Mouse (Mus musculus): ENCODE data around the gene Rpl14.
"Not testable (repeated sequence)": the region's sequence is repeated elsewhere in the genome, so short reads cannot be mapped to it uniquely, and the experiment has no call there.

Rpl14 gene

GRCm38 (mm10) chr9:120570741-120571592 lies at the start of gene Rpl14:
Gene Rpl14 (plus strand): TSS chr9:120571444.
- in situ Hi-C loops (cut with MboI, MseI) = no loop called here

GRCm38 (mm10) chr9:120527270-120527669 lies 44.0 kb upstream of the Rpl14 start:
- in situ Hi-C loops (cut with MboI, MseI) = no loop called here

GRCm38 (mm10) chr9:120527919-120528318 lies 43.3 kb upstream of the Rpl14 start:
- in situ Hi-C loops (cut with MboI, MseI) = no loop called here

- in situ Hi-C loops (cut with MboI, MseI) = no loop called here
Observed at GRCm38 (mm10) chr9:120528815-120529510, 42.3 kb upstream of the Rpl14 start.

- in situ Hi-C loops (cut with MboI, MseI) = no loop called here
Observed at GRCm38 (mm10) chr9:120530471-120530870, 40.8 kb upstream of the Rpl14 start.

GRCm38 (mm10) chr9:120532062-120532461 lies 39.2 kb upstream of the Rpl14 start:
- in situ Hi-C loops (cut with MboI, MseI) = no loop called here

GRCm38 (mm10) chr9:120532691-120533090 lies 38.6 kb upstream of the Rpl14 start:
- in situ Hi-C loops (cut with MboI, MseI) = no loop called here

GRCm38 (mm10) chr9:120533446-120533950 lies 37.7 kb upstream of the Rpl14 start:
- in situ Hi-C loops (cut with MboI, MseI) = not testable (repeated sequence)

- in situ Hi-C loops (cut with MboI, MseI) = no loop called here
Observed at GRCm38 (mm10) chr9:120539662-120540251, 31.5 kb upstream of the Rpl14 start, which contains the start of gene Entpd3. Gene Entpd3 (plus strand): TSS chr9:120539818.

GRCm38 (mm10) chr9:120541411-120541810 lies 29.8 kb upstream of the Rpl14 start:
- in situ Hi-C loops (cut with MboI, MseI) = no loop called here

- in situ Hi-C loops (cut with MboI, MseI) = no loop called here
Observed at GRCm38 (mm10) chr9:120542241-120542640, 29.0 kb upstream of the Rpl14 start.

GRCm38 (mm10) chr9:120545994-120546393 lies 25.2 kb upstream of the Rpl14 start:
- in situ Hi-C loops (cut with MboI, MseI) = no loop called here

- in situ Hi-C loops (cut with MboI, MseI) = no loop called here
Observed at GRCm38 (mm10) chr9:120546482-120546881, 24.8 kb upstream of the Rpl14 start.

- in situ Hi-C loops (cut with MboI, MseI) = no loop called here
Observed at GRCm38 (mm10) chr9:120547026-120547668, 24.1 kb upstream of the Rpl14 start.

- in situ Hi-C loops (cut with MboI, MseI) = no loop called here
Observed at GRCm38 (mm10) chr9:120550778-120551177, 20.5 kb upstream of the Rpl14 start.

- in situ Hi-C loops (cut with MboI, MseI) = no loop called here
Observed at GRCm38 (mm10) chr9:120563590-120563989, 7.7 kb upstream of the Rpl14 start.

- in situ Hi-C loops (cut with MboI, MseI) = no loop called here
Observed at GRCm38 (mm10) chr9:120564247-120564646, 7.0 kb upstream of the Rpl14 start.

- in situ Hi-C loops (cut with MboI, MseI) = no loop called here
Observed at GRCm38 (mm10) chr9:120566384-120566783, 4.9 kb upstream of the Rpl14 start.

GRCm38 (mm10) chr9:120568917-120569316 lies 2.3 kb upstream of the Rpl14 start:
- in situ Hi-C loops (cut with MboI, MseI) = no loop called here

- in situ Hi-C loops (cut with MboI, MseI) = no loop called here
Observed at GRCm38 (mm10) chr9:120569721-120570333, 1.4 kb upstream of the Rpl14 start.

GRCm38 (mm10) chr9:120570334-120570725 lies 914 bp upstream of the Rpl14 start:
- in situ Hi-C loops (cut with MboI, MseI) = no loop called here

Data from T-helper 2 cell (primary cell).